Mouse (Mus musculus) kidney, embryonic 14.5 days (tissue): ENCODE measurements around the gene Pitx3. TPM values are rescaled to one million over a fixed set of nuclear protein-coding genes. Genes with fewer than 3 reads are reported as not detected.
A peak's percentile ranks its signal among the peaks of the same experiment; 100 is the strongest.

Experiments
- ATAC-seq: fragments of 200-750 bp; cut with Nextera tagmentation; 2 replicates; pipeline ENCODE4 v1.8.0; 2017; ENCODE audit warnings: moderate number of reproducible peaks, mild to moderate bottlenecking, moderate TSS enrichment, moderate library complexity; ENCODE audit not compliant: low FRiP score, low TSS enrichment
- H3K27ac ChIP-seq: fragments of 300-500 bp; sonication (generic); 2 replicates; pipeline ENCODE4 v1.5.1; 2014; ENCODE audit warnings: low read depth, mild to moderate bottlenecking, low read length, moderate library complexity, mixed read lengths
- H3K27me3 ChIP-seq: fragments of 300-500 bp; sonication (generic); 2 replicates; pipeline ENCODE4 v1.6.1; 2014; ENCODE audit warnings: mild to moderate bottlenecking, low read length; ENCODE audit not compliant: control insufficient read depth, insufficient read depth
- H3K36me3 ChIP-seq: fragments of 300-500 bp; sonication (generic); 2 replicates; pipeline ENCODE4 v1.6.1; 2014; ENCODE audit warnings: low read length, mixed read lengths; ENCODE audit not compliant: control insufficient read depth, insufficient read depth
- H3K4me1 ChIP-seq: fragments of 300-500 bp; sonication (generic); 2 replicates; pipeline ENCODE4 v1.6.1; 2014; ENCODE audit warnings: low read length, mixed read lengths; ENCODE audit not compliant: control insufficient read depth, insufficient read depth
- H3K4me2 ChIP-seq: fragments of 300-500 bp; sonication (generic); replicated peaks from 2 replicates; pipeline ENCODE4 v1.6.1; 2014; ENCODE audit warnings: low read depth, mild to moderate bottlenecking, low read length
- H3K4me3 ChIP-seq: fragments of 300-500 bp; sonication (generic); 2 replicates; pipeline ENCODE4 v1.5.1; 2014; ENCODE audit warnings: mild to moderate bottlenecking, low read length
- H3K9ac ChIP-seq: fragments of 300-500 bp; sonication (generic); 2 replicates; pipeline ENCODE4 v1.6.1; 2014; ENCODE audit warnings: low read depth, mild to moderate bottlenecking, low read length, moderate library complexity
- H3K9me3 ChIP-seq: fragments of 300-500 bp; sonication (generic); 2 replicates; pipeline ENCODE4 v1.6.1; 2016; ENCODE audit warnings: low read length; ENCODE audit not compliant: control insufficient read depth
- WGBS: fragments of 180-500 bp; shearing (Covaris S2); extraction: QIAGEN DNeasy Blood & Tissue Kit; methylation state at CpG from one replicate; pipeline ENCODE4 v1.1.7; 2014; 5-methylcytosine and 5-hydroxymethylcytosine counted together
- polyA plus RNA-seq: library from polyadenylated mRNA; unstranded; fragments of >200 nt; fragmentation: Nextera tagmentation; extraction: Ambion mirVana; gene quantifications from 2 replicates; pipeline ENCODE4 v1.2.1, GENCODE M21; 2014

The Pitx3 gene
- polyA plus RNA-seq = not detected in 2 replicates

DNA sequence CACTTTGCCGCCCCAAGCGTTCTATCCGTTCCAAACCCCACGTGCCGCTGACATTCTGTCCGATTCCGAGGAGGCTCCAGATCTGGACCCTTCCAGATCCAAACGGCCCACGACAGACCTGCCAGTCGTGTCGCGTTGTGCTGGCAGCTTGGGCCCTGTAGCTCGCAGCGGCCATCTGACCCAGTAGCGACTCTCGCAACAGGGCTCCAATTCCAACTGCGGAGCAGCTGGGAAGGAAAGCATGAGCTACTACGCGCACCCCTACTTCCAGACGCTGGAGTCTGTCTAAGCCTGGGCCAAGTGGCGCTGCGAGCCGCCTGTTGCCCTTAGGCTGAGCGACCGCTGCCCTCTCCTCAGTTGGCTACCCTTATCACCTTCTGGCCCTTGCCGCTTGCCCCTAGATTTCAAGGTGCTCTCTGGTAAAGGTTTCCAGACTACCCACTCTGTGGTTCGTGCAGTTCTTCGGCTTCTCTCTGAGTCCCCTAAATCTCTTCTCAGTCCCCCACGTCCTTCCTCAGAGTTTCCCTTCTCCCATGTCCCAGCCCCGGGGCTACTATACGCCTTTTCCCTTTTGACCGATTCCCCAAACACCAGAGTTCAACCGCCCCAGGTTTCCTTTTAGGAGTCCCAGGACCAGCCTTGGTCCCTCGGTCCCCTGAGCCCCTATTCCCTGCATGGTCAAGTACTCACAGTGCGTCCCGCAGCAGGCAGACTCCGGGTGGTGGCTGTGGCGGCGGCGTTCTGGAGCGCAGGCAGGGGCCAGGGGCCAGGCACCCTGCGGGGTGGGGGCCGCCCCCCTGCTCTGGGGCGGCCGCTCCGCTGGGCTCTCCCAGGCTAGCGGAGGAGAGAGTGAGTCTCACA is at the start of gene Pitx3:
Pitx3 (minus strand) TSS at position 816 of the 861 bp plus-strand sequence.
- no peaks in the 10 kb centered on the region for H3K36me3 ChIP-seq
- H3K9me3 ChIP-seq = no peaks in the 10 kb centered on the region
- H3K4me3 ChIP-seq = peak within 1 kb of the TSS; percentile 56
- peak within 1 kb of the TSS; percentile 98 for H3K4me2 ChIP-seq
- peak within 1 kb of the TSS; percentile 29; the same call in 1 of the 2 replicates for H3K9ac ChIP-seq
- no peak for ATAC-seq
- 1% methylated on average over 47 of the region's 47 CpGs for WGBS
- H3K4me1 ChIP-seq = peaks cover 6% of the 10 kb centered on the region; the same call in 1 of the 2 replicates
- no peak within 1 kb of the TSS for H3K27ac ChIP-seq
- H3K27me3 ChIP-seq = peaks cover 63% of the 10 kb centered on the region

DNA sequence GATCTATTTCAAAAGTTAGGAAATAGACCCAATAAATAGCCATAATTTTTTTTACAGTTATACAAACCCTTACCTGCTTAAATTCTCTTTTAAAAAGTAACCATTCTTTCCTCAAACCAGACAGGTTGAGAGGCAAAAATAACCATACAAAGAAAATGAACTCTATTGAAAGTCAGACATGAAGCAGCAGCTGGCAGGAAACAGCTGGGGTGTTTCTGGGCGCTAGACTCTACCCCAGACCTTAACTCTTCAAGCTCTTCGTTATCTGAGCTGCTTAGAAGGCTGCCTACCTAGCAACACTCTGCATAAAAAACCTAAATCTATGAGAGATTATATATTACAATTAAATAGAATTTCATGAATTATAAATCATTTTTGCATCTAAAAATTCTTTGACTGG is 39.1 kb upstream of the Pitx3 start:
- Histone ChIP-seq H3K4me3 (no peak overlapping the region), H3K4me2 (no peak overlapping the region)
- 65% methylated on average over 2 of the region's 2 CpGs for WGBS

DNA sequence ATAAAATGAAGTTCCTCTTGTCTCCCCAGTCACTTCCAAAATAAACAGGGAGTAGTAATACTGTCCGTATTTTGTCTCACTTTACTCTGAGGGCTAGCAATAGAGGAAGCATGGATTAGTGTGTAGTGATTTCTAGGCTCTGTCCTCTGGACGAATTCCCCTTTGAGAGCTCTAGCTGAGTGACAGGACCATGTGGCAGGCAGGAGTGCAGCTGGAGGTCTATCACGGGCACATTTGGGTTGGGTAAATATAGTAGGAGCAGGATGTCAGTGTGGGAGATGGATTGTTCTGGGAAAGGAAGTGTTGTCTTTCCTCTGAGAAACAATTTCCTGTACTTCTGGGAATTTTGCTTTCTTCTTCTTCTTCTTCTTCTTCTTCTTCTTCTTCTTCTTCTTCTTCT is 38.5 kb upstream of the Pitx3 start:
- H3K4me2 ChIP-seq = no peak overlapping the region
- 0 out of 2 replicates have a peak overlapping the region, but pooled peaks have one; percentile 5 for H3K27ac ChIP-seq
- H3K9ac ChIP-seq = no peak overlapping the region
- H3K36me3 ChIP-seq = peaks cover 5% of the 10 kb centered on the region; the same call in 1 of the 2 replicates
- H3K4me3 ChIP-seq = no peak overlapping the region
- H3K9me3 ChIP-seq = no peaks in the 10 kb centered on the region
- H3K4me1 ChIP-seq = peaks cover 3% of the 10 kb centered on the region; the same call in 1 of the 2 replicates
- H3K27me3 ChIP-seq = no peaks in the 10 kb centered on the region
- ATAC-seq = no peak
- WGBS = 19% methylated on average over 3 of the region's 3 CpGs

More for the DNA sequence above, 39.1 kb upstream of the Pitx3 start:
- Histone ChIP-seq H3K9me3 (no peaks in the 10 kb centered on the region), H3K27ac (no peak overlapping the region), H3K27me3 (no peaks in the 10 kb centered on the region), H3K4me1 (peaks cover 3% of the 10 kb centered on the region; the same call in 1 of the 2 replicates), H3K36me3 (peaks cover 5% of the 10 kb centered on the region; the same call in 1 of the 2 replicates), H3K9ac (no peak overlapping the region)
- no peak for ATAC-seq

DNA sequence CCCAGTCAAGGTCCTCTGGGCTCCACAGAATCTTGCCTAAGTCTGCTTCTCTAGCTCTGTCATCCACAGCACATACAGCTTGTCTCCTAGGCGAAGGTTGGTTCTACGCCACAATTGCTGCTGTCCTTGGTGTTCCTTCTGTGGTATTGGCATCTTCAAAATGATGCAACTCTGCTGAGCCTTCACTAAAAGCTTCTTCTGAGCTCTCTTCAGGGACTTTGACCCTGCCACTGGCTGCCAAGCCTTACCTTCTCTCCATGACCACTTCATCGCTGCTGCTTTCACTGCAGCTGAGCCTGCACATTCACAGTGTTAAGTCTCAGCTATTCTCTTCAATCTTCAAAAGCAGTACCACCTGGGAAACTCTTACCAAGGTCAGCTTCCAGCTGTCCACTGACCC is 34.1 kb upstream of the Pitx3 start:
- H3K9ac ChIP-seq = no peak overlapping the region
- 97% methylated on average over 3 of the region's 3 CpGs for WGBS
- H3K27ac ChIP-seq = no peak overlapping the region
- no peaks in the 10 kb centered on the region for H3K9me3 ChIP-seq
- peaks cover 3% of the 10 kb centered on the region; the same call in 1 of the 2 replicates for H3K4me1 ChIP-seq
- ATAC-seq = no peak
- no peak overlapping the region for H3K4me3 ChIP-seq
- H3K36me3 ChIP-seq = peaks cover 5% of the 10 kb centered on the region; the same call in 1 of the 2 replicates
- H3K4me2 ChIP-seq = no peak overlapping the region
- no peaks in the 10 kb centered on the region for H3K27me3 ChIP-seq

DNA sequence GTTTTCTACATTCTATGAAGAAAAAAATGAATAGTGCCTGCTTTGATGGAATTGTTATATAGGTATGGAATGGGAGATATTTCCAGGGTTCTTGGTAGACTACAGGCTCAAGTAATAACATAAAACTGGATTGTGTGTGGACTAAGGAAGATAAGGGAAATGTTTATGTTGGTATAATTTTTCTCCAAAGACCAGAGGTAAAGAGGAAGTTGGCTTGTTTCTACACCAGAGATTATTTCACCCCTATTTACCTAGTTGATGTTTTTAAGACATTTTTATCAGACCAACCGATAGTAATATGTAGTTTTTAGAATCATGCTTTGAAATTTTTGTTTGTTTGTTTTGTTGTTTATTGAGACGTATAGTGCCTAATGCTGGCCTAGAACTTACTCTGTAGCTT is 32.1 kb upstream of the Pitx3 start:
- H3K4me1 ChIP-seq = no peaks in the 10 kb centered on the region
- H3K4me3 ChIP-seq = no peak overlapping the region
- H3K27ac ChIP-seq = no peak overlapping the region
- 90% methylated on average over 2 of the region's 2 CpGs for WGBS
- H3K9ac ChIP-seq = no peak overlapping the region
- no peaks in the 10 kb centered on the region for H3K9me3 ChIP-seq
- no peaks in the 10 kb centered on the region for H3K27me3 ChIP-seq
- no peak overlapping the region for H3K4me2 ChIP-seq
- no peak for ATAC-seq
- peaks cover 5% of the 10 kb centered on the region; the same call in 1 of the 2 replicates for H3K36me3 ChIP-seq

DNA sequence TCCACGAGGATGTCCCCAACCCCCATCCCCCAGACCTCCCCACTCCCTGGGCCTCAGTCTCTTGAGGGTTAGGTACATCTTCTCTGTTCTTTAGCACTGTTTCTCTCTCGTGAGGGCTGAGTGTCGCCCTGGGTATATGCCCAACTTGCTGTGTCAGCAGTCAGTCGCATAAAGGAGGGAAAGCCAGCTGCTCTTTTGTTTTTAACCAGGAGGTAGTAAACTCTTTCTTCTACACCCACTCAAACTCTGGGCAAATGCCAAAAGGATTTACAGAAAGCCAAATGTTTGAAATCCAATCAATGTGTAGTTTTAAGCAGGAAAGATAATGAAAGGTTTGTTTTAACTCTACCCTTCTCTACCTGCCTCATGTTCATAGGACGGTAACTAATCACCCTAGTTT is 28.9 kb upstream of the Pitx3 start:
- ATAC-seq = no peak
- H3K27ac ChIP-seq = no peak overlapping the region
- 57% methylated on average over 5 of the region's 5 CpGs for WGBS
- H3K9ac ChIP-seq = no peak overlapping the region
- H3K4me2 ChIP-seq = no peak overlapping the region
- H3K4me3 ChIP-seq = no peak overlapping the region
- H3K36me3 ChIP-seq = peaks cover 6% of the 10 kb centered on the region
- H3K27me3 ChIP-seq = no peaks in the 10 kb centered on the region
- H3K9me3 ChIP-seq = no peaks in the 10 kb centered on the region
- H3K4me1 ChIP-seq = no peaks in the 10 kb centered on the region

DNA sequence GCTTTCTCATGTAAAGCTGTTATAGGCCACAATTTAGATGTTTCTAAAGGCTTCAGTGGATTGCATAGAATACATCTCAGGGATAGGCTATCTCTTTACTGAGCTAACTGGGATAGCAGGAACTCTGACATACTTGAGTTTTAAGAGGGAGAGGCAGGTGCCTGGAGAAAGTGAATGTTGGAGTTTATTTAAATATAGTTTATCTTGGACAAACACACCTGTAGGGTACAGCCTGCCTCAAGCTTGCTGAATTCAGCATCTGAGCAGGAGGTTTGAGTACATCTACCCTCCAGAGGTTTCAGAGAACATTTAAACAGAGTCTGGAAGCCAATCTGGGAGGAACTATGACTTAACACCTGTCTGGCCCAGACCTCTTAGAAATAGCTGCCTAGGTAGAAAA is 27.0 kb upstream of the Pitx3 start:
- ATAC-seq = no peak
- H3K27ac ChIP-seq = no peak overlapping the region
- no peak overlapping the region for H3K4me3 ChIP-seq

DNA sequence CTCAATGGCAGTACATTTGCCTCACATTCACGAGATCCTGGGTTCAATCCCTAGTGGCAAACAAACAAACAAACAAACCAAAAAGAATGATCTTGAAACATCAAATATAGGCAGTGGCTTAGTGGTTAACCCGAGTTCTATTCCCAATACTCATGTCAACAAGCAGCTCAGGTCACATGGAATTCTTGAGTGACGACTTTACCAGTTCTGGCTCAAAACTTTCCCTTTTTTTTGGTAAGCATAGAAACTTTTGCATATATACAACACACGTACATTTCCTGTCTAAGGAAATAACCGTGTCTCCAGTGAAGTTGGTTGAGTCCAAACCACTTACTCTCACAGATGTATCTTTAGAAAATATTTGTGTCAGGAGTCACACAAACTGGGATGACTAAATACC is 24.4 kb upstream of the Pitx3 start:
- Histone ChIP-seq H3K27me3 (no peaks in the 10 kb centered on the region), H3K4me2 (no peak overlapping the region), H3K36me3 (peaks cover 17% of the 10 kb centered on the region), H3K4me3 (no peak overlapping the region), H3K9ac (no peak overlapping the region), H3K27ac (no peak overlapping the region), H3K9me3 (no peaks in the 10 kb centered on the region), H3K4me1 (no peaks in the 10 kb centered on the region)
- 79% methylated on average over 5 of the region's 5 CpGs for WGBS
- ATAC-seq = no peak

More for the DNA sequence above, 27.0 kb upstream of the Pitx3 start:
- H3K9me3 ChIP-seq = no peaks in the 10 kb centered on the region
- H3K4me2 ChIP-seq = no peak overlapping the region
- no peaks in the 10 kb centered on the region for H3K4me1 ChIP-seq
- H3K27me3 ChIP-seq = no peaks in the 10 kb centered on the region
- no peak overlapping the region for H3K9ac ChIP-seq
- peaks cover 17% of the 10 kb centered on the region for H3K36me3 ChIP-seq

DNA sequence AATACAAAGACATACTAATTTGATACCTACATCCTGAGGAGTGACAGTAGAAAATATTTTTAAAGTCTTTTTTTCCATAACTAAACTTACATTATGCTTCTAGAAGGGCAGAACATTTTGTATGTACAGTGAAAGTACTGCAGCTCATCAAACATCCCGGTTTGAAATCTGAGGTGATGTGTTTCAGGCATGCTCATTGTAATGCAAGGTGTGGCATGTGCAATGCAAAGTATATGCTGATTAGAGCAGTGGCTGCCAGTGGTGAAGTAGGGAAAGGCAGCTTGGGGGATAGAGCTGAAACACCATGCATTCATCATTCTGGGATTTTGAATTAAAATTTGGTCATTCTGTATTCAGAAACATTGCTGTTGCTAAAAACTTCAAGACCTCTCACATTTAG is 21.8 kb upstream of the Pitx3 start:
- WGBS = 71% methylated on average over 1 of the region's 1 CpGs
- H3K4me2 ChIP-seq = no peak overlapping the region
- no peaks in the 10 kb centered on the region for H3K4me1 ChIP-seq
- H3K9me3 ChIP-seq = no peaks in the 10 kb centered on the region
- ATAC-seq = no peak
- H3K4me3 ChIP-seq = no peak overlapping the region
- no peak overlapping the region for H3K27ac ChIP-seq
- H3K9ac ChIP-seq = no peak overlapping the region
- H3K27me3 ChIP-seq = no peaks in the 10 kb centered on the region
- H3K36me3 ChIP-seq = peaks cover 29% of the 10 kb centered on the region
